Mouse (Mus musculus) T-helper 17 cell (primary cell): ENCODE measurements at regions not wholly inside any gene's neighbourhood (a gene's known extent, or its start where the extent isn't known, plus 50 kb on each side); places are given as distances from the start of the nearest gene placed in this dataset.

Source experiments
- in situ Hi-C, 2 experiments: fragments of 300-600 bp; cut with MboI, MseI; formaldehyde crosslinking; loops; 1 replicate in 1 of 2; 2 replicates in 1 of 2; pipeline ENCODE4 v1.15.1; 2025; ENCODE audit warnings: high pct_unique_total_duplicates in 2 of 2

GRCm38 (mm10) chr2:30718329-30718675 lies 85.2 kb downstream of the 1700001O22Rik start:
- in situ Hi-C loops: loop anchor here (10.0 to 25.0 kb wide), 3 partner anchors 456 to 1081 kb away; no protein-coding TSS in a partner anchor

- in situ Hi-C loops: loop anchor here (10.0 to 25.0 kb wide), 3 partner anchors 457 to 1080 kb away; no protein-coding TSS in a partner anchor
Measured at GRCm38 (mm10) chr2:30717566-30718328, 85.7 kb downstream of the 1700001O22Rik start.

- in situ Hi-C loops: loop anchor here (10.0 to 25.0 kb wide), 3 partner anchors 458 to 1080 kb away; no protein-coding TSS in a partner anchor
Measured at GRCm38 (mm10) chr2:30716580-30717565, 86.6 kb downstream of the 1700001O22Rik start.

GRCm38 (mm10) chr2:30715720-30716310 lies 87.6 kb downstream of the 1700001O22Rik start:
- in situ Hi-C loops: loop anchor here (10.0 to 25.0 kb wide), 3 partner anchors 459 to 1079 kb away; no protein-coding TSS in a partner anchor

- in situ Hi-C loops: loop anchor here (5.0 to 25.0 kb wide), 4 partner anchors 56 to 1076 kb away; no protein-coding TSS in a partner anchor
Measured at GRCm38 (mm10) chr2:30713535-30713934, 89.9 kb downstream of the 1700001O22Rik start.

DNA sequence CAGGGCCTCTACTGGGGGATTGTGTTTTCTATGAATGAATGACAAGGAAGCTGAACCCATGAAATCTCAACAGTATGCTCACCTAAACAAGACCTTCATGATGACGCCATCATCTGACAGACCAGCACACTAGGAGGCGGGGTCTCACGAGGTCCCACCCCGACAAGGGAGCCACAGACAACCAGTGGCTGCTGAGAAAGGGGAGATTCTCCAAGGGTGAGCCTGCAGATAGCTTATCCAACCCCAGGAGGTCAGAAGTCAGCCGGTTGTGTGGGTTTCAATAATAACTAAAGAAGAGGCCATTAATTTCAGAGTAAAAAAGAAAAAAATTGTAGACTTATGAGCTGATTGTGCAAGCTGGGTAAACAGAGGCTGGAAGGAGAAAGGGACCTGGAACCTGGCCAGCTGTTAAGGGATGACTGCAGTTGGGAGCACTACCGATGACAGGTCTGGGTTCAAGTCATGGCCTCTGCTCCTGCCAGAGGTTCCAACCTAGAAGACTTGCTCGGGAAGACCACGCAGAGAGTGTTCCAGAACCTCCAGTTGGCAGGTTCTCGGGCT lies 90.5 kb downstream of the 1700001O22Rik start:
- in situ Hi-C loops: loop anchor here (5.0 to 25.0 kb wide), 4 partner anchors 56 to 1076 kb away; no protein-coding TSS in a partner anchor

GRCm38 (mm10) chr2:30711853-30712498 lies 91.5 kb downstream of the 1700001O22Rik start:
- in situ Hi-C loops: loop anchor here (5.0 to 25.0 kb wide), 4 partner anchors 55 to 1075 kb away; no protein-coding TSS in a partner anchor

- in situ Hi-C loops: loop anchor here (5.0 to 25.0 kb wide), 4 partner anchors 54 to 1074 kb away; no protein-coding TSS in a partner anchor
Measured at GRCm38 (mm10) chr2:30711476-30711852, 92.0 kb downstream of the 1700001O22Rik start.

GRCm38 (mm10) chr2:30710895-30711294 lies 92.6 kb downstream of the 1700001O22Rik start:
- in situ Hi-C loops: loop anchor here (5.0 to 25.0 kb wide), 4 partner anchors 54 to 1074 kb away; no protein-coding TSS in a partner anchor

DNA sequence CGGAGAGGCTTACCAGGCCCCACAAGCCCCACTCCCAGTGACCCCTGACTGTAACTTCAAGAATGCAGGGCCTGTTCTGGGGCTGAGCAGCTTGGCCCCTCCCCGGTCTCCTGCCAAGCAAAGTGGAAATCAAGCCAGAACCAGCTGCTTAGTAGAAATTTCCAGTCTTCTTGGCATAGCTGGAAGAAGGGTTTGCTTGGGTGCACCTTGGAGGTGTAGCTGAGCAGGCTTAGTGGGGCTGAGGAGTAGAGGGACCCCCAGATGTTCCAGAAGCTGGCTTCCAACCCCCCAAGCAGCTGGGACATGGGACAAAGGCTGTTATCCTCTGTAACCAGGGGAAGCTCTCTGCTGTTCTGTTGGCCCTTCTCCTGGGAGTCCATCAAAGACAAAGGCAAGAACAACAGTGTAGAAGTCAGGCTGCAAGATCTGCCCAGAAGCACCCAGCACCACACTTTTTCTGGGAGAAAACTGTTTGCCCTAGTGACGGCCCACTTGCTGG lies 94.0 kb downstream of the 1700001O22Rik start:
- in situ Hi-C loops: loop anchor here (25.0 kb wide), 2 partner anchors 1047 to 1072 kb away; no protein-coding TSS in a partner anchor

- in situ Hi-C loops: loop anchor here (25.0 kb wide), 2 partner anchors 1047 to 1072 kb away; no protein-coding TSS in a partner anchor
Measured at GRCm38 (mm10) chr2:30708762-30709385, 94.6 kb downstream of the 1700001O22Rik start.

GRCm38 (mm10) chr2:30708001-30708683 lies 95.3 kb downstream of the 1700001O22Rik start:
- in situ Hi-C loops: loop anchor here (25.0 kb wide), 2 partner anchors 1046 to 1071 kb away; no protein-coding TSS in a partner anchor

DNA sequence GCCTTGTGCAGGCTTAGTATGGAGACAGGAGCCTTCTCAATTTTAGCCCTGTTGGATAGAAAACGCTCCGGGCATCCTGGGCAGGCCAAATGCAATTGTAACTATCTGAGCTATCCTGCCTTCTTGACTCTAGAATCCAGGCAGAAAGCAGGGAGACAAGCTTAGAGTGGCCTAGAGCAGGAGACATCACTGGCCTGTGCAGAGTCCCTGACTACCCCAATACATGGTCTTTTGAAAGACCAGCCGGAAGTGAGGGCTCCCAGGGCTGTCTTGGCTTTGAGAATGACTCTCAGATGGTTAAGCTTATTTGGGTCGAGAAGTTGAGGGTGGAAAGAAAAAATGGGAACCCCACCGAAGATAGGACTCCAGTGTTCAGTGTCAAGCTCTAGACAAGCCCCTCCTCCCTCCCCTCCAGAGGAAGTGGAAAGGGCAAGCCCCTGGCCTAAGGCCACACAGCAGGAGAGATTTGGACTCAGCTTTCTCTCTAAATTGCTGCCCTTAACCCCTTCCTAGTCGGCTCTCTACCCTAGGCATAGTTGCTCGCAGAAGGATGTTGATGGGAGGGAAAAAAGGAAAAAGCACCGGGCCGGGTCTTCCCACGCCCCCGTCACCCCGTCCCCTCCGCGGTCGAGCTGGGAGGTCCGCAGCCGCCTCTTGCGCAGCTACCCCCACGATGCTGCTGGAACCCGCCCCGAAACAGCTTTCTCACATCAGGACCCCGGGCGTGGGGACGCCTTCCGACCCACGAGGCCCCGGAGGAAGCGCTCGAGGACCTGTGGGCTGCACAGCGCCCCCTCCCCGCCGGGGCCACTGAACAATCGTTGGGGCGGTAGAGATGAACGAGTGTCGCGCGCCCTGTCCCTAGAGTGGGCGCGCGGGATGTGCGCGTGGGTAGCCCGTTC lies 96.1 kb downstream of the 1700001O22Rik start:
- in situ Hi-C loops: loop anchor here (25.0 kb wide), 2 partner anchors 1045 to 1070 kb away; no protein-coding TSS in a partner anchor

DNA sequence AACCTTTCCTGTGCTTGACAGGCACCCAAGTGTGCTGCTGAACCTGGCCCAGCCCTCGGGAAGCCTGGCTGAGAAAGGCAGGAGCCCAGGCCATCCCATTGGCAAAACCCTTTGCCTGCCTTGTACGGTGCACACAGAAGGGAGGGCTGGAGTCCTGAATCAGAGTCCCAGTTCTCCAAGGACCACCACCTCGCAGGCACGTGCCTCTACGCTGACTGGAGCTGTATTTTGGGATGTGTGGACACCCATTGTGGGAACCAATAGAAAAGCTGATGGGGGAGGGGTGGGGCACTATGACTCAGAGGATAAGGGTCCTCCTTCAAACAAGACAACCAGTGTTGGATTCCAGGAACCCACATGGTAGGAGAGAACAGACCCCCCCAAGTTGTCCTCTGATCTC lies 97.4 kb downstream of the 1700001O22Rik start:
- in situ Hi-C loops: loop anchor here (25.0 kb wide), 2 partner anchors 1044 to 1069 kb away; no protein-coding TSS in a partner anchor

GRCm38 (mm10) chr2:30703308-30703707 lies 100.2 kb downstream of the 1700001O22Rik start:
- in situ Hi-C loops: loop anchor here (25.0 kb wide), 2 partner anchors 1041 to 1066 kb away; no protein-coding TSS in a partner anchor

DNA sequence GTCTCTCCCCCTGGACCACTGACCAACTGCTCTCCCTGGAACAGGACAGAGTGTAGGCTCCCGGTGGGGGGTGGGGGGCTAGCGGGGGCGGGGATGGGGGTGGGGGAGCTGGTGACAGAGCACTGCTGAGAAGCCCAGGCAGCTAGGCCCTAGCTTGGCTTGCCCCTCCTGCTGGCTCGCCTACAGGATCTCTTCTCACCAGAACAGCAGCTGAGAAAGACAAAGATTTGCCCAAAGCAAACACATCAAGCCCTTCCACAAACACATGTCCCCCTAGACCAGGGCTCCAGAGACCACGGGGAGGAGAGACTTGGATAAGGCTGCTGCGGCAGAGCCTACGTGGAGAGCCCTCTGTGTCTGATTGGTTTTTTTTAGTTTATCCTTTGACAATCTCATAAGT lies 100.8 kb downstream of the 1700001O22Rik start:
- in situ Hi-C loops: loop anchor here (25.0 kb wide), 2 partner anchors 1040 to 1065 kb away; no protein-coding TSS in a partner anchor

DNA sequence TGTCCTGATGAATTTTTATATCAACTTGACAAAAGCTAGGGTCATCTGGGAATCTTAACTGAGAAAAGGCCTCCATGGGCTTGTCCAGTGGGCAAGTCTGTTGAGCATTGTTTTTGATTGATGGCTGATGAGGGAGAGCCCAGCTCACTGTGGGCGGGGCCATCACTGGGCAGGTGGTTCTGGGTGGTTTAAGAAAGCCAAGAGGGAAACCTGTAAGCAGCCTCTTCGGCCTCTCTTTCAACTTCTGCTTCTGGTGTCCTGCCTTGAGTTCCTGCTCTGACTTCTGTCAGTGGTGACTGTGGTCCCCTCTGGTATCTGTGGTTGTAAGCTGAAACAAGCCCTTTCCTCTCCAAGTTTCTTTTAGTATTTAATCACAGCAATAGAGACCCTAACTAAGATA lies 102.6 kb downstream of the 1700001O22Rik start:
- in situ Hi-C loops: loop anchor here (25.0 kb wide), 2 partner anchors 1039 to 1064 kb away; no protein-coding TSS in a partner anchor
